Mouse (Mus musculus) G1E (cell line): Measurements from ENCODE around the gene Nkx2-5. TPM values are rescaled to one million over a fixed set of nuclear protein-coding genes. Genes with fewer than 3 reads are reported as not detected.

Source experiments
- ATAC-seq: 2 replicates; pipeline ENCODE4 v1.8.0; 2016; ENCODE audit warnings: mild to moderate bottlenecking; ENCODE audit not compliant: insufficient number of reproducible peaks, poor library complexity, low FRiP score, severe bottlenecking; ENCODE audit errors: extremely low read depth
- DNase-seq: peaks from one replicate; pipeline ENCODE4 v3.0.0; 2012; ENCODE audit warnings: low spot score
- H3K27me3 ChIP-seq: 2 replicates; pipeline ENCODE4 v1.6.1; 2012; ENCODE audit warnings: mild to moderate bottlenecking, low read length, inconsistent platforms; ENCODE audit not compliant: insufficient read depth
- H3K36me3 ChIP-seq: replicated peaks from 2 replicates; pipeline ENCODE3; 2012; ENCODE audit warnings: mild to moderate bottlenecking, inconsistent platforms
- H3K4me1 ChIP-seq: 2 replicates; pipeline ENCODE4 v1.6.1; 2012; ENCODE audit warnings: low read depth, low read length, inconsistent platforms, mixed read lengths; ENCODE audit not compliant: insufficient read depth
- H3K4me3 ChIP-seq: 2 replicates; pipeline ENCODE4 v1.5.1; 2012; ENCODE audit warnings: low read depth, mild to moderate bottlenecking, inconsistent platforms, low read length, moderate library complexity, mixed read lengths
- H3K9me3 ChIP-seq: replicated peaks from 2 replicates; pipeline ENCODE4 v1.6.1; 2012; ENCODE audit warnings: inconsistent platforms
- CTCF ChIP-seq: IDR thresholded peaks from 2 replicates; pipeline ENCODE4 v1.5.1; 2012; ENCODE audit warnings: low read depth, low read length, inconsistent platforms, mixed read lengths
- GATA1 ChIP-seq: IDR thresholded peaks from 2 replicates; pipeline ENCODE4 v1.6.1; 2012; ENCODE audit warnings: borderline replicate concordance, low read length, inconsistent platforms, mixed read lengths
- GATA2 ChIP-seq: IDR thresholded peaks from 2 replicates; pipeline ENCODE4 v1.6.1; 2012; ENCODE audit warnings: low read depth, low read length, inconsistent platforms, borderline replicate concordance
- POLR2AphosphoS5 ChIP-seq: IDR thresholded peaks from 2 replicates; pipeline ENCODE4 v1.6.1; 2012; ENCODE audit warnings: low read depth, low read length, inconsistent platforms; ENCODE audit not compliant: insufficient replicate concordance
- TAL1 ChIP-seq: conservative IDR thresholded peaks from 2 replicates; pipeline ENCODE4 v1.6.1; 2012; ENCODE audit warnings: low read depth, low read length, inconsistent platforms, mixed read lengths
- polyA plus RNA-seq: library from polyadenylated mRNA; stranded (reverse); fragments of >175 nt; gene quantifications from 2 replicates; pipeline ENCODE4 v1.2.3, GENCODE M21; 2012
- total RNA-seq, 2 experiments: library from RNA; stranded (forward) in 1 of 2; stranded (reverse) in 1 of 2; fragments of 200-1000 nt in 1 of 2; fragments of >200 nt in 1 of 2; fragmentation: Nextera tagmentation in 1 of 2; gene quantifications; 2 replicates each; pipeline ENCODE4 v1.2.3; 2014 to 2017

Gene Nkx2-5
- total and polyA plus RNA-seq, 3 experiments, result not detected

DNA sequence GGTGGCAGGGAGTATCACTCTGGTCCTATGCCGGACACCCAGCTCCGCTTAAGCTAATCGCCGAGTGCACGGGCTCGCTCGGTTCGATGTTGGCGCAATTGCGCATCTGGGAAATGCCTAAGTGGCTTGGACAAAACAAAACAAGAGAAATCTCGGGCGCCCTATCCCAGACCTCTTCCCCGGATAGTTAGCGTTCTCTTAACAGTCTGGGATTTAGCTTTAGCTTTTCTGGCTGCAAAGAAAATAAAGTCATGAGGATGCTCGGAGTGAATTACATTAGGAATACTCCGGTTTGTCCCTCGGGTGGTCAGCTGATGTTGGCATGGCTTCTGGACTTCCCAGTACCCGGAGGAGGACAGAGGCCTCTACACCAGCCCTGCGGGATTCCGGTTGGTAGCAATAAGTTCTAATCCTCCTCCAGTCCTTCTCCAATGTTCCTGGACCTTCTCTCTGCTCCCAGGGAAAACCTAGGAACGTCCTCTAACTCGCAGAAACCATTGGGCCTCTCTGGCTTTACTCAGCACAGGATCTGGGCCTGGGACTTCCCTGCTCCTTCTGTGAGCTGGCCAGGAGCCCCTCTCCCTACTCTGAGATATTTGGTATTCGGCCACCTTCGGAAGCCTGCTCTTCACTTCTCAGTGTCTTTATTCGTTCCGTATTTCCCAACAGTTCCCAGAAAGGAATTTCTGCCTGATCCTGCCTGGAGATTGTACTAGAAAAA, 4.9 kb downstream of the Nkx2-5 start:
- peaks cover 26% of the 10 kb centered on the region for H3K27me3 ChIP-seq
- DNase-seq, result no peak
- H3K9me3 ChIP-seq, result peaks cover 14% of the 10 kb centered on the region
- no peaks in the 10 kb centered on the region for H3K36me3 ChIP-seq
- H3K4me3 ChIP-seq, result no peak overlapping the region
- no peak for TF ChIP-seq GATA1
- no peak for TF ChIP-seq CTCF
- no peak for TF ChIP-seq POLR2AphosphoS5
- no peak for TF ChIP-seq GATA2
- TF ChIP-seq TAL1, result no peak
- H3K4me1 ChIP-seq, result no peaks in the 10 kb centered on the region
- ATAC-seq, result no peak

DNA sequence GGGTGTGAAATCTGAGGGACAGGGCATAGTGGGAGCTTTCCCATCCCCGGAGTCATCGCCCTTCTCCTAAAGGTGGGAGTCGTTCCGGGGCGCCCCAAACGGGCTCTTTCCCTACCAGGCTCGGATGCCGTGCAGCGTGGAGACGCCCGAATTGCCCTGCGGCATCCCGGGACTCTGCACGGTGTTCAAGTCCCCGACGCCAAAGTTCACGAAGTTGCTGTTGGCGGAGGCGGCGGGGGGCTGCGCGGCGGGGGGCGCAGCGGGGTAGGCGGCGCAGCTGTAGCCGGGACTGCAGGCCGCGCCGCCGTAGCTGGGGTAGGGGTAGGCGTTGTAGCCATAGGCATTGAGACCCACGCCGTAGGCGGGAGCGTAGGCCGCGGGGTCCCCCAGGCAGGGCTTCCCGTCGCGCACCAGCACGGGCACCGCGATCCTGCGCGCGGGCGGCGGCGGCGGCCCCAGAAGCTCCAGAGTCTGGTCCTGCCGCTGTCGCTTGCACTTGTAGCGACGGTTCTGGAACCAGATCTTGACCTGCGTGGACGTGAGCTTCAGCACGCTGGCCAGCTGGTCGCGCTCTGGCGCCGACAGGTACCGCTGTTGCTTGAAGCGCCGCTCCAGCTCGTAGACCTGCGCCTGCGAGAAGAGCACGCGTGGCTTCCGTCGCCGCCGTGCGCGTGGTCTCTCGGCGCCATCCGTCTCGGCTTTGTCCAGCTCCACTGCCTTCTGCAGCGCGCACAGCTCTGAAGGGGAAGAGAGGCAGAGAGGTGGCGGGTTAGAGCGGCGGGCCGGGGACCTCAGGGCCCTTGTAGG, 5.7 kb downstream of the Nkx2-5 start:
- H3K4me3 ChIP-seq, result no peak overlapping the region
- peaks cover 14% of the 10 kb centered on the region for H3K9me3 ChIP-seq
- ATAC-seq (no peak), DNase-seq (no peak)
- TF ChIP-seq GATA1 (no peak), POLR2AphosphoS5 (no peak), GATA2 (no peak), TAL1 (no peak), CTCF (no peak)
- no peaks in the 10 kb centered on the region for H3K36me3 ChIP-seq
- H3K4me1 ChIP-seq, result no peaks in the 10 kb centered on the region
- H3K27me3 ChIP-seq, result peaks cover 29% of the 10 kb centered on the region

DNA sequence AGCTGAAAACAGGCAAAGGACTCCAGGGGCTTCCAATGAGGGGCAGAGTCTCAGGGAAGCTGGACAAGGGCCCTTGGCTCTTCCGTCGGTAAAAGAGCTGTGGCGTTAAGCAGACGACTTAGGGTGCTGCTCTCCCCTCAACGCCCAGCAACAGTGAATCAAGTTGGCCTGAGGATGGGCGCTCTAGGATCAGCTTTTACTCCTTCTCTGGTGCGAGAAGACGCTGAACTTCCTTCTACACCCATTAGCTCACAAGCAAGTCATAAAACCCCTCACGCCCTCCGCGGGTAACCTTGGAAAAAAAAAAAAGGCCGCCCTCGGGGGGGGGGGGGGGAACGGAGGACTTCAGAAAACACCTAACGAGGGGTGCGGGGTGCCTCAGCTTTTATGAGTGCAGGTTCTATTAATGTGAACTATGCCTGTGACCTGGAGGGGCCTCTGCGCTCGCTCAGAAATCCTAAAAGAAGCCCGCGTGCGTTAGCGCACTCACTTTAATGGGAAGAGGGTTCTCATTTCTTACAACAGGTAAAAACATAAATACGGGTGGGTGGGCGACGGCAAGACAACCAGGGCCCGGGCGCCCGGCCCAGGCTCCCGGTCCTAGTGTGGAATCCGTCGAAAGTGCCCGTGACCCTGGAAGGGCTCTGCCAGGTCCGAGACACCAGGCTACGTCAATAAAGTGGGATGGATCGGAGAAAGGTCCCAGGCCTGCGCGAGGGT, 6.5 kb downstream of the Nkx2-5 start:
- no peak overlapping the region for H3K4me3 ChIP-seq
- H3K36me3 ChIP-seq, result no peaks in the 10 kb centered on the region
- DNase-seq, result no peak
- H3K4me1 ChIP-seq, result no peaks in the 10 kb centered on the region
- peaks cover 34% of the 10 kb centered on the region for H3K27me3 ChIP-seq
- TF ChIP-seq GATA2 (no peak), GATA1 (no peak), POLR2AphosphoS5 (no peak), TAL1 (no peak), CTCF (no peak)
- H3K9me3 ChIP-seq, result peaks cover 14% of the 10 kb centered on the region
- ATAC-seq, result no peak

DNA sequence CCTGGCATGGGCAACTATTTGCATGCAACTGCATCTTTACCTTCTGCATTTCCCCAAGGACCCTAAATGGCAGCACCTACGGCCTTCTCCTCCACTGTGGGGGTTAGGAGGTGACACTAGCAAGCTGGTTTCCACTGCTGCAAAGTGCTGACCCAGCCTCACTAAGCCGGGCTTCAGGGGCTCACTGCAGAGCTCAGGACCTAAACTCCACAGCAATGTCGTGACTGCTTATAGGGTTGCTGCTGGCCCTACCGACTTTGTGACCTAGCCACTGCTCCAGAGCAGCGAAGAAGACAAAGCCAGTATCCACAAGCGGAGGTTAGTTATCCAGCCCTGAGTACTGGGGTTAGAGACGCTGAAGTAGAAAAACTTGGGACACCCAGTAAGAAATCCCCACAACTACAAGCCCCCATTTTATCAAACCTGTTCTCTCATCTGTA, 7.2 kb downstream of the Nkx2-5 start:
- Histone ChIP-seq H3K9me3 (peaks cover 14% of the 10 kb centered on the region), H3K4me3 (no peak overlapping the region), H3K36me3 (no peaks in the 10 kb centered on the region), H3K4me1 (no peaks in the 10 kb centered on the region), H3K27me3 (peaks cover 34% of the 10 kb centered on the region)
- ATAC-seq (no peak), DNase-seq (no peak)
- no peak for TF ChIP-seq GATA1
- no peak for TF ChIP-seq CTCF
- TF ChIP-seq GATA2, result no peak
- TF ChIP-seq TAL1, result no peak
- no peak for TF ChIP-seq POLR2AphosphoS5

DNA sequence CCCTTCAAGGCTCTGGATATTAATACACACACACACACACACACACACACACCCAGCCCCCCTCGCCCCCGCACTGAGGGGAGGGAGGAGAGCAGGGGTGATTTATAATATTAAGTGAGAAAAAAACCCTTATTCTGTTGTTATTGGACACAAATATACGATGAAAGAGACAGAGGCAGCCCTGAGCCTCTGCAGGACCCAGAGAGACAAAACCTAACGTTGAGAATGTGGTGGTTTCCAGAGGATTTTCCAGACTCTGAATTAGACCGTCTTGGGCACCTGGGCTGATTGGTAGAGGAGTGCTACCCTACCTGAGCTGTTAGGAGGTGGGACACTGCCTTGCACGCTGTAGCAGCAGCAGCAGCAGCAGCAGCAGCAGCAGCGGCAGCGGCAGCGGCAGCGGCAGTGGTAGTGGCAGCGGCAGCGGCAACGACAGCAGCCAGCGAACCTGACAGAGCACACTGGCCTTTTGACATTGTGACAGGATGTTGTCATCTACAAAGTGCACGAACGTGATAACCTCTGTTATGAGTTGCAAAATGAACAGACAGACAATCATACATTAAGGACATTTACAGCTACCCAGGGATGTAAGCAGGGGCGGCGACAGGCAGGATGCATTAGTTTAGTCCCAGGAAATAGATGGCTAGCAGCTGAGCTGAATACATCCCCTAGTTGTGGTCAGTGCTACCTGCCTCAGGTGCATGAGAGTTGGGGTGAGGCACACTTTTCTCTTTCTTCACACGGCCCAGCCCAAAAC, 7.8 kb downstream of the Nkx2-5 start:
- Histone ChIP-seq H3K4me3 (no peak overlapping the region), H3K36me3 (no peaks in the 10 kb centered on the region), H3K9me3 (peaks cover 14% of the 10 kb centered on the region), H3K4me1 (no peaks in the 10 kb centered on the region), H3K27me3 (peaks cover 29% of the 10 kb centered on the region)
- DNase-seq (no peak), ATAC-seq (no peak)
- no peak for TF ChIP-seq CTCF
- no peak for TF ChIP-seq GATA2
- no peak for TF ChIP-seq GATA1
- no peak for TF ChIP-seq TAL1
- no peak for TF ChIP-seq POLR2AphosphoS5

DNA sequence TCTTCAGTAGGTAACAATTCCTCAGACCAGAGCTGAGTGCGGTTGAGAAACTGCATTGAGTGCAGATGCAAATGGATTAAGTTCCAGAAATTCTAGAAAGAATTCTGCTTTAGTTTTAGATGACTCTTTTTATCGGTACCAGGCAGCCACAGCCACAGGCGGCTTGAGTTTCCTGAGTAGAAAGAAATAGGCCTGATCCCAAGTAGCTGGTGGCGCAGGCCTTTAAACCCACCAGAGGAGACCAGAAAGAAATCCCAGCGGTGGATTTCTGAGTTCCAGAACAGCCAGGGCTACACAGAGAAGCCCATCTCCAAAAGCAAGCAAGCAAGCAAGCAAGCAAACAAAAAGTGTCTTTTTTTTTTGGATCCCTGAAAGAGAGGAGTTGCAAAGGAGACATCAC, 8.4 kb downstream of the Nkx2-5 start:
- peaks cover 14% of the 10 kb centered on the region for H3K9me3 ChIP-seq
- no peaks in the 10 kb centered on the region for H3K4me1 ChIP-seq
- H3K27me3 ChIP-seq, result peaks cover 29% of the 10 kb centered on the region
- no peaks in the 10 kb centered on the region for H3K36me3 ChIP-seq
- no peak for TF ChIP-seq POLR2AphosphoS5
- no peak for TF ChIP-seq GATA2
- TF ChIP-seq CTCF, result no peak
- no peak for TF ChIP-seq TAL1
- no peak for TF ChIP-seq GATA1
- H3K4me3 ChIP-seq, result no peak overlapping the region
- DNase-seq (no peak), ATAC-seq (no peak)
